Mouse (Mus musculus) embryonic facial prominence, embryonic 10.5 days (tissue): ENCODE results near the gene Gm17018. TPM values are rescaled to one million over a fixed set of nuclear protein-coding genes. Genes with fewer than 3 reads are reported as not detected.
A peak's percentile ranks its signal among the peaks of the same experiment; 100 is the strongest.

ENCODE experiments used
- DNase-seq: peaks from one replicate; pipeline ENCODE4 v3.0.0-alpha.2; 2017; ENCODE audit warnings: low spot score
- H3K27ac ChIP-seq: fragments of 300-500 bp; sonication (generic); replicated peaks from 2 replicates; pipeline ENCODE4 v1.5.1; 2016; ENCODE audit warnings: mild to moderate bottlenecking
- H3K27me3 ChIP-seq: fragments of 300-500 bp; sonication (generic); replicated peaks from 2 replicates; pipeline ENCODE4 v1.6.1; 2016; ENCODE audit warnings: low read depth, mild to moderate bottlenecking; ENCODE audit not compliant: poor library complexity, severe bottlenecking
- H3K36me3 ChIP-seq: fragments of 300-500 bp; sonication (generic); replicated peaks from 2 replicates; pipeline ENCODE4 v1.6.1; 2016; ENCODE audit warnings: mild to moderate bottlenecking, moderate library complexity
- H3K4me1 ChIP-seq: fragments of 300-500 bp; sonication (generic); 2 replicates; pipeline ENCODE4 v1.6.1; 2016
- H3K4me3 ChIP-seq: fragments of 300-500 bp; sonication (generic); 2 replicates; pipeline ENCODE4 v1.5.1; 2016; ENCODE audit warnings: mild to moderate bottlenecking, moderate library complexity
- H3K9me3 ChIP-seq: fragments of 300-500 bp; sonication (generic); 2 replicates; pipeline ENCODE4 v1.6.1; 2016; ENCODE audit warnings: mild to moderate bottlenecking
- WGBS: fragments of 180-500 bp; shearing (Covaris S2); methylation state at CpG from one replicate; pipeline ENCODE4 v1.1.7; 2016; 5-methylcytosine and 5-hydroxymethylcytosine counted together
- polyA plus RNA-seq: library from polyadenylated mRNA; unstranded; fragments of >200 nt; fragmentation: Nextera tagmentation; extraction: Ambion mirVana; gene quantifications from 2 replicates; pipeline ENCODE4 v1.2.1, GENCODE M21; 2016

Gm17018 gene
- polyA plus RNA-seq, 1 experiment from 2014 or later, result 50.3 TPM

DNA sequence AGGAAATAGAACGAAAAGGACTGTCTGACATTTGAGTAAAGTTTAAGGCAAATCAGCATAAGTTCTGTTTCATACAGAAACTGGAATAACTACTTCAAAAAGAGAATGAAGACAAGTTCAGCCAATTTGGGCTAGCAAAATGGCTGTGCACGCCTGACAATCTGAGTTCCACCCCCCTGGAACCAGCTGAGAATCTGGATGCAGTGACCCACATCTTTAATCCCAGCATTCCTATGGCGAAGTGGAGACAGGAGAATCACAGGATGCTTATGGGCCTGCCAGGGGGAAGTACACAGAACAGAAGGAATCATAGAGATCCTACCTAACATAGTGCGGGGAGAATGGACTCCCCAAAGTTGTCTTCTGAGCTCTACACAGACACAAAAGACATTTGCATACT is 36.7 kb downstream of the Gm17018 start:
- H3K4me3 ChIP-seq, result no peak overlapping the region
- no peak for DNase-seq
- peaks cover 3% of the 10 kb centered on the region; the same call in 1 of the 2 replicates for H3K36me3 ChIP-seq
- H3K27me3 ChIP-seq, result peaks cover 91% of the 10 kb centered on the region
- no peaks in the 10 kb centered on the region for H3K9me3 ChIP-seq
- H3K27ac ChIP-seq, result no peak overlapping the region
- peaks cover 30% of the 10 kb centered on the region for H3K4me1 ChIP-seq
- 75% methylated on average over 4 of the region's 4 CpGs for WGBS

DNA sequence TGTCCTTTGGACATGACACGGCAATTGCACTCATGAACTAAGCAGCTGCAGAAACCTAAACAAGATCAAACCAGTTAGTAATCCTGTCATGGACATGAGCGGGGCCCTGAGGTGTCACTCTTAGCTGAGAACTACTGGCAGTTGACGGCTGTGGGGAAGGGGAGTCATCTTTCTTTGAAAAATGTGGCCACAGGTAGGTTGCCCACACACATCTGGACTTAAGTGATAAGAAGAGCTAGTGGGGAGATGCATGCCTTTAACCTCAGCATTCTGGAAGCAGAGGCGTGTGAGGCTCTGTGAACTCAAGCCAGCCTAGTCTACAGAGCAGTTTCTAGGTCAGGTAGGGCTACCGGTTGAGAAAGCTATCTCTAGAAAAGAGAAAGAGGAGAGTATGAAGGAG is 42.2 kb downstream of the Gm17018 start:
- WGBS, result 88% methylated on average over 5 of the region's 5 CpGs
- peaks cover 17% of the 10 kb centered on the region for H3K4me1 ChIP-seq
- no peak overlapping the region for H3K4me3 ChIP-seq
- no peaks in the 10 kb centered on the region for H3K9me3 ChIP-seq
- no peak overlapping the region for H3K27ac ChIP-seq
- peaks cover 3% of the 10 kb centered on the region; the same call in 1 of the 2 replicates for H3K36me3 ChIP-seq
- DNase-seq, result no peak
- H3K27me3 ChIP-seq, result peaks cover 97% of the 10 kb centered on the region

DNA sequence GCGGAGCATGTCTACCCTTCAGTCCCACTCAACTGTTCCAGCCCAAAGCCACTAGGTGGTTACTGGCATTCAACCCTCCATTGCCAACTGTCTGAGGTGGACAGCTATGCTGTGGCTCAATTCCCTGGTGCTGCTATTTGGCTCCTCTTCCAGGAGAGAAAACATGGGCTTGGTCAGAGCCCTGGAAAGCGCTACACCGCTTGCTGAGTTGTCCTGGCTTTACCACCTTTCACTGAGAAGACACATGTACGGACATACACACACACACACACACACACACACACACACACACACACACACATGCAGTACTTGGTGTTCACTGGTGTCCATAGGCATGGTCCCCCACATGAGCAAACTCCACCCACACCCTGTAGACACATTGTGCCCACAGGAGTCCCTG is 46.3 kb downstream of the Gm17018 start:
- 0 out of 2 replicates have a peak, but pooled peaks cover 2% of the 10 kb centered on the region for H3K9me3 ChIP-seq
- no peaks in the 10 kb centered on the region; the same call in 1 of the 2 replicates for H3K36me3 ChIP-seq
- H3K4me3 ChIP-seq, result no peak overlapping the region
- WGBS, result 68% methylated on average over 4 of the region's 4 CpGs
- peak overlapping the region; percentile 48; the same call in 1 of the 2 replicates for H3K27ac ChIP-seq
- DNase-seq, result no peak
- peaks cover 32% of the 10 kb centered on the region for H3K4me1 ChIP-seq
- H3K27me3 ChIP-seq, result peaks cover 86% of the 10 kb centered on the region

DNA sequence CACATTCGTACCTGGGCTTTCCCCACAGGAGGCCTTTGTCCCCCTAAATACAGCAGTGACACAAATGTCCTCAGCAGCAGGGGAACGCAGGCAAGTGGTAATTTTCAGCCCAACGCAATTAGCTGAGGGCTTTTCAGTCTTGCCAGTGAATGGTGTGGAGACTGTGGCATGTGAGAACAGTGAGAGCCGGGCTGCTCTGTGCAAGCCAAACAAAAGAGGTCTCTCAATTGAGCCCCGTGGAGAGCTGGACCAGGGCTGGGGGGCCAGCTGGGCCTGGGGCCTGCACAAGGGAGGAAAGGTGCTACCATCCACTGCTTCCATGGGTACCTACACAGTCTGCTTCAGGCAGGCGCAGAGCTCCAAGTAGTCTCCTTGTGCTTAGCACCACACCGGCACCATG is 47.1 kb downstream of the Gm17018 start:
- 0 out of 2 replicates have a peak overlapping the region, but pooled peaks have one; percentile 8 for H3K4me3 ChIP-seq
- H3K36me3 ChIP-seq, result no peaks in the 10 kb centered on the region
- H3K27ac ChIP-seq, result peak overlapping the region; percentile 75
- H3K9me3 ChIP-seq, result 0 out of 2 replicates have a peak, but pooled peaks cover 2% of the 10 kb centered on the region
- peaks cover 78% of the 10 kb centered on the region for H3K27me3 ChIP-seq
- H3K4me1 ChIP-seq, result peaks cover 38% of the 10 kb centered on the region
- WGBS, result 19% methylated on average over 7 of the region's 7 CpGs
- peak; percentile 34 for DNase-seq

DNA sequence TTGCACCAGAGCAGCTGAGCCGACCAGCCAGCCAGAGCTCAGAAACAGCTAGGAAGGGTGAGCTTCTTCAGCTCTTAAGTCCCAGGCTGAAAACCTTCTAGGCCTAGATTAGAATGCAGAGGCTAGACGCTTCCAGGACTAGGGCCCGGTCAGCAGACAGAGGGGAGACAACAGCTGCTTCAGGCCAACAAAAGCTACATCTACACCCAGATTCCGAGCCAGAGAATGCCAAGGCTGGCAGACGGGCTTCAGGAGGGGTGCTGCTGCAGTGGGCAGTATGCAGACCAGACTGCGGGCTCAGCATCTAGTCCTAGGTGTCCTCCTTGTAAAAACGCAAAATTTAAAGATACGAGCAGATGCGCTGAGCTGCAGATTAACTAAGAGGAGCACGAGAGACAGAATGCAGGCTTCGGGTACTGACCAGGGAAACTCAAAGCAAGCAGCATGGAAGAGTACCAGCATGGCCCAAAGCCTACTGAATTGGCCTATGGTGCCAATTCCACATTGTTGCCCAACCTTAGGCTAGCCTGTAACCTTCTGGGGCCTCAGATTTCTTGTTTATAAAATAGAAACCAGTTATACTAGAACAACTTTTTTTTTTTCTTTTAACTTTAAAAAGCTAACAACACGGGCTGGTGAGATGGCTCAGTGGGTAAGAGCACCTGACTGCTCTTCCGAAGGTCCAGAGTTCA is 48.4 kb downstream of the Gm17018 start:
- no peaks in the 10 kb centered on the region for H3K36me3 ChIP-seq
- DNase-seq, result no peak
- 0 out of 2 replicates have a peak overlapping the region, but pooled peaks have one; percentile 7 for H3K27ac ChIP-seq
- 0 out of 2 replicates have a peak, but pooled peaks cover 2% of the 10 kb centered on the region for H3K9me3 ChIP-seq
- peaks cover 73% of the 10 kb centered on the region for H3K27me3 ChIP-seq
- 85% methylated on average over 13 of the region's 13 CpGs for WGBS
- peaks cover 38% of the 10 kb centered on the region for H3K4me1 ChIP-seq
- no peak overlapping the region for H3K4me3 ChIP-seq

DNA sequence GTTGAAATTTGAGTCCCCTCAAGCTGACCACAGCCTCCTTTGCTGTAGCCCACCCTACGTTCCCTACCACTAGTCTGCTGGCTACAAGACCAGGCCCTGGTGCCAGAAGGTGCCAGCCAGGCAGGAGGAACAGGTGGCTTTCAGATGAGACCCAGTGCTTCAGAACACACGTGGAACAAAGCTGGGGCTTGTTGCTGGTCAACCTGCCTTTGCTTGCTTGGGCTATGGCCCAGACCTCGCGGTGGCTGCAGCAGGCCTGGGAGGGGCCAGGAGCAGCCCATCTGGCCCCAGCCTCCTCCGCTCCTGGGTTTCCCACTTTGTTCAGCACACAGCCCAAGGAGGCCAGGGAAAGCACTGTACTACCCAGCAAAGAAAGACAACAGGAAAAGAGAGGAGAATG is 50.4 kb downstream of the Gm17018 start:
- Histone ChIP-seq H3K4me1 (peaks cover 49% of the 10 kb centered on the region), H3K27ac (no peak overlapping the region; the same call in 1 of the 2 replicates), H3K4me3 (no peak overlapping the region), H3K9me3 (0 out of 2 replicates have a peak, but pooled peaks cover 2% of the 10 kb centered on the region), H3K27me3 (peaks cover 62% of the 10 kb centered on the region), H3K36me3 (no peaks in the 10 kb centered on the region)
- no peak for DNase-seq
- 74% methylated on average over 5 of the region's 5 CpGs for WGBS

DNA sequence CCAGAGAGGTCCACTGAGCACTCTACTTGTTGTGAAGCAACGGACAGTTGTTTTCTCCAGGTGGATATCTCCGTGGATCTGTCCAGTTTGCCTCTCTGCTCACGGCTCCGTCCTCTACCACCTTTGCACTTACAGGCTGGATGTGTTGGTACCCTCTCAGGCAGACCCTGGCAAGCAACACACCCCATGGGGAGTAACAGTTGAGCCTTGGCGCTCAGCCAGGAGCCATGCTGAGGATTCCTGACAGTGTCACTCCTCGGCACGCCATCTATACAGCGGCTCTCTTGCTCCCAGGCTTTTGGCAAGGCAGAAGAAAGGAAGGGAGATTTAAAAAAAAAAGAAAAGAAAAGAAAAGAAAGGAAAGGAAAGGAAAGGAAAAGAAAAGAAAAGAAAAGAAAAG is 54.0 kb downstream of the Gm17018 start:
- H3K4me1 ChIP-seq, result peaks cover 42% of the 10 kb centered on the region
- H3K4me3 ChIP-seq, result no peak overlapping the region
- peaks cover 51% of the 10 kb centered on the region for H3K27me3 ChIP-seq
- 86% methylated on average over 8 of the region's 8 CpGs for WGBS
- H3K36me3 ChIP-seq, result no peaks in the 10 kb centered on the region
- DNase-seq, result no peak
- no peak overlapping the region for H3K27ac ChIP-seq
- no peaks in the 10 kb centered on the region for H3K9me3 ChIP-seq

DNA sequence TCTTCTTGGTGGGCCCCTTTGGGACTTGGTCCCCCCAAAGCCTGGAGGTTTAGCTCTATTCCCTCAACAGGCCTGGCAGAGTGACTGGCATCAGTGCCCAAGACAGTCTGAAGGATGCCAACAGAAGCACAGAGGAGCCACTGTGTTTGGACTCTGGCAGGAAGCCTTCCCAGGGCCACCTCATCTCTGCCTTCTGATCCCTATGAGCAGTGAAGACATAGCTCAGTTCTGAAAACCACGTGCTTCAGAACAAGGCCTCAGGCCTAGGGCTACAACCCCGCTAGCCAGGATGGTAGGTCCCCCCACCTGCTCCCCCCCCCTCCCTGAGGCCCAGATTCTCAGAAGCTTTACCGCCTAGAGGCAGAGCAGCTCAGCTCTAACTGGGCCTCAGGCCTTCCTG is 54.5 kb downstream of the Gm17018 start:
- 50% methylated on average over 3 of the region's 3 CpGs for WGBS
- Histone ChIP-seq H3K4me3 (no peak overlapping the region), H3K4me1 (peaks cover 42% of the 10 kb centered on the region), H3K27me3 (peaks cover 46% of the 10 kb centered on the region), H3K27ac (peak overlapping the region; percentile 75; the same call in 1 of the 2 replicates), H3K9me3 (no peaks in the 10 kb centered on the region), H3K36me3 (no peaks in the 10 kb centered on the region)
- DNase-seq, result no peak

DNA sequence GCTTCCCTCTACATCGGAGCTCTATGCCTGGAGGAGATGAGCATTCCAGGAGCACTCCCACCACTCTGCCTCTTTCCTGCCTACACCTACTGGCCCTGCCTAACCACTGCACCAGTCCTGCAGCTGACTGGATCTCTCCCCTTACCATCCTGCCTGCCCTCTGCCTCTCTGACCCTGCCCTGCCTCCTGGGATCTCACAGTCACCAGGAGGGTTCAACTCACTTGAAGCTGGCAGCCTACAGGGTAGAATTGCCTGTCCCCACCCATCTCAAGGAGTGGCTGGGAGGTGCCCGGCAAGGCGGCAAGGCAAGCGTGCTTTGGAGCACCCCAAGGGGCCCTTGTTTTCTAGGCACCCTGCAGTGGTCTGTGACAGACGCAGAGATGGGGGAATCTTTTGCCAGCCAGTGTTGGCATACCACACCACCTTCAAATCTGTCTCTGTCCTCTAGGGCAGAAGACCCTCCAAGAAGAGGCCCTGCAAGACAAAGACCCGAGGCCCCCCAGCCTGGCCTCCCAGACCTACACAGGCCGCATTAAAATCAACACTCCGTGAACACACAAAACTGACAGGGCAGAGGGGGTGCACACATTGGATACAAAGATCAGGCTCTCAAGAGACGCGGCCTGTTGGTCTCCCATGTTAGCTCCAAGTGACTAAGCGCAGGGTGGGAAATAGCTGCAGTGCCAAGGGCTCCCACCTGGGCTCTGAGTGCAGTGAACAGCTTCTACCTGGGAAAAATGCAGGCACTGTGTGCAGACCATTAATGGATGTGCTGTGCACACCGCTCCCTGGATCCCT is 55.2 kb downstream of the Gm17018 start:
- Histone ChIP-seq H3K9me3 (no peaks in the 10 kb centered on the region), H3K27ac (peak overlapping the region; percentile 75), H3K27me3 (peaks cover 40% of the 10 kb centered on the region), H3K36me3 (no peaks in the 10 kb centered on the region), H3K4me3 (0 out of 2 replicates have a peak overlapping the region, but pooled peaks have one; percentile 3), H3K4me1 (peaks cover 41% of the 10 kb centered on the region)
- 58% methylated on average over 12 of the region's 12 CpGs for WGBS
- no peak for DNase-seq

DNA sequence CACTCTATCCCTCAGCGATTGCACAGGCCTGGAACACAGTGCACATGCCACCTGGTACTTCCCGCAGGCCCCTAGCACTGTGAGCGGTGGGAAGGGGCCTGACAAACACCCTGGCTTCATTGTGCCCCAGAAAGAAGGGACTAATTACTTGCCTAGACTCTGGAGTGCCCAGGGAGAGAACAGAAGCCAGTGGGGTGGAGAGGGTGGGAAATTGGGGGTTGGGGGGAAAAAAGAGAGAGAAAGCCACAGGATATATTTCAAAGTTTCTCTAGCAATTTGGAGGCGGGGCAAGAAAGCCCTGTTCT is 55.8 kb downstream of the Gm17018 start:
- H3K27me3 ChIP-seq, result peaks cover 40% of the 10 kb centered on the region
- H3K4me3 ChIP-seq, result no peak overlapping the region
- peak overlapping the region; percentile 75 for H3K27ac ChIP-seq
- 50% methylated on average over 4 of the region's 4 CpGs for WGBS
- peaks cover 40% of the 10 kb centered on the region for H3K4me1 ChIP-seq
- no peak for DNase-seq
- no peaks in the 10 kb centered on the region for H3K36me3 ChIP-seq
- no peaks in the 10 kb centered on the region for H3K9me3 ChIP-seq

DNA sequence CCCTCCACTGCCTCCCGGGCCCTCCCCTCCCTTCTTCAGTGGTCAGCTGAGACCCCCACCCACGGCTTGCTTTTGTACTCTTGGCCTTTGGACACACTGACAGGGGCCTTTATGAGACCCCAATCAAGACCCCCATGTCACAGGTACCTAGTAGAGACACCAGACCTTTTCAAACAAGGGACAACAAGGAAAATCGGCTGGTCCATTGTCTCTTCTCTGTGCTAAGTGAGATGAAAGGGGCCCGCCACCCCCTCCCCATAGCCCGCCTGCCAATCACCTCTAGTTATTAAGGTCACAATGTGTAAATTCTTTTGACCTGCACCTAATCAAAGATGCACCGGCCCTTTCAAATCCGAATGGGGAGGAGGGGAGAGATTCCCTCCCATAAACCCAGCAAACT is 56.3 kb downstream of the Gm17018 start:
- no peak for DNase-seq
- H3K4me3 ChIP-seq, result no peak overlapping the region
- WGBS, result 38% methylated on average over 7 of the region's 7 CpGs

DNA sequence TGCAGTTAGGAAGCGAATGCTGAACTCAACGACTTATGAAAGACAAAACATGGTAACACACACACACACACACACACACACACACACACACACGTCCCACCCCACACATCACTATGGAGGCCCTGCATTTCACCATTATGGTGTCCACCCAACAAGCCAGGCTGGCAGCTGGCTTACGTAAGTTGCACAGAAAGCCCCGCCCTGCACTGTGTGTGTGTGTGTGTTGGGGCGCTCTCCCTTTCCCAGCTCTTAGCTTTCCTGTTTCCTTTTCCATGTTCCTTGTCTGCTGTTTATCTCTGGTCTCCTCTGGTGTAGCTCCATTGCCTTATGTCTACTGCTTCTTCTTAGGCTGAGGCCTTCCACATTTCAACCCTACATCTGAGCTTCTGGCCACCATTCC is 57.8 kb downstream of the Gm17018 start:
- Histone ChIP-seq H3K27me3 (peaks cover 42% of the 10 kb centered on the region), H3K4me1 (peaks cover 43% of the 10 kb centered on the region), H3K9me3 (no peaks in the 10 kb centered on the region), H3K27ac (no peak overlapping the region), H3K4me3 (no peak overlapping the region), H3K36me3 (no peaks in the 10 kb centered on the region)
- WGBS, result 89% methylated on average over 6 of the region's 6 CpGs
- DNase-seq, result no peak

More for the DNA sequence above, 56.3 kb downstream of the Gm17018 start:
- H3K27ac ChIP-seq, result peak overlapping the region; percentile 61
- no peaks in the 10 kb centered on the region for H3K9me3 ChIP-seq
- peaks cover 41% of the 10 kb centered on the region for H3K4me1 ChIP-seq
- no peaks in the 10 kb centered on the region for H3K36me3 ChIP-seq
- peaks cover 45% of the 10 kb centered on the region for H3K27me3 ChIP-seq
